Mouse (Mus musculus) heart, postnatal 36 days (tissue): ENCODE measurements around the gene Wnt6. TPM values are rescaled to one million over a fixed set of nuclear protein-coding genes. Genes with fewer than 3 reads are reported as not detected.
"Not testable (repeated sequence)": the region's sequence is repeated elsewhere in the genome, so short reads cannot be mapped to it uniquely, and the experiment has no call there.

ENCODE experiments used
- DNase-seq, 2 experiments: peaks; one replicate each; pipeline ENCODE4 v3.0.0; 2021 to 2022
- intact Hi-C: fragments of 180-260 bp; cut with DNase I; formaldehyde crosslinking; loops from one replicate; pipeline ENCODE4 v1.15.1; 2025
- total RNA-seq, 2 experiments: library from RNA; stranded (reverse); gene quantifications; 2 replicates each; pipeline ENCODE4 v1.2.3; 2021

Gene Wnt6
- total RNA-seq, 2 experiments from 2014 or later = 0.14 to 0.33 TPM

DNA sequence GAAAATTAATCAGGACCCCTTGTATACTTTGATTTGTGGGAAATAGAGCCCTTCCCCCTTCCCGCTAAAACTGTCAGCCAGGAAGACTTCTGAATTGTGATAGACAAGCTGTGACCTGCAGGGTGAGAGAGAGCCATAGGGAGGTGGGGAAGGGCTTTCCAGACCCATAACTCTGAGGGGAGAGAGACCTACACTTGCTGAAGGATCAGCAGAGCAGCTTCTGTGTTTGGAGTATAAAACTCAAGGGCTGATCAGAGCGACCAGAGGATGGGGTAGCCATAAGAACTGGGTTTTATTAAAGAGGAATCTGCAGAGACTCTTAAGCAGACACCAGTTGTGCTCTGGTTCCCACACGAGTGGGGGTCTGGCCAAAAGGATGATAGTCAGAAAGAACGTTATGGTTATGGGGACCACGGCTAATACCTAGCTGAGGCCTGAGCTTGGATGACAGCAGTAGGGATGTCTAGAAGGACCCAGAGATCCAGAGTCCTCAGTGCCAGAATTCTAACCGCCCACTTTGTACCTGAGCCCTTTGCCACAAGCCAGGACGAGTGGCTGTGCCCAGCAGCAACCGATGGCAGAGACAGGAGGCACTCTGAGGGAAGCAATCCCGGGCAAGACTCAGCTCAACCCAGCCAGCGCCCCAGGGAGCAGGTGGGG is 32.6 kb downstream of the Wnt6 start:
- no peak for DNase-seq
- intact Hi-C loops = no loop called here

DNA sequence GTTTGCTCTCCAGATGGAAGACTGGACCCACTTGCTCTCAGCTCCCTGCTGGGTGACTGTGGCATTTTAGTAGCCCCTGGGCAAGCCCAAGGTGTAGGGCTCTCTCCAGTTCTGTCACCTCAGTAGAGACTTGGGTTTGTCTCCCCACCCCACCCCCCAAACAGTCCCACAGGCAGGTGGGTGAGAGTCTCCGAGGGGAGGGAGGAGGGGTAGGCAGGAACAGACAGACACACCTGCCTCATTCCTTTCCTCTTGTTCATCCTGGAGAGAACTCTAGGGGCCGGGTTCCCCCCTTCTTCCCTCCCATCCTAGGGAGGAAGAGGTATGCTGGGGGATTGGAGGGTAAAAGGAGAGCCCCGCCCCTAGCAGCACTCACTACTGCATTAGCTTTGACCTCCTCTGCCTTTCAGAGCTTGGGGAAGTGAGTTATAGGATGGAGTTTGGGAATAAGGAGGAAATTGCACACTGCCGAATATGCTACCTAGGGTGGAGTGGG is 33.7 kb downstream of the Wnt6 start:
- DNase-seq = no peak
- intact Hi-C loops = no loop called here

DNA sequence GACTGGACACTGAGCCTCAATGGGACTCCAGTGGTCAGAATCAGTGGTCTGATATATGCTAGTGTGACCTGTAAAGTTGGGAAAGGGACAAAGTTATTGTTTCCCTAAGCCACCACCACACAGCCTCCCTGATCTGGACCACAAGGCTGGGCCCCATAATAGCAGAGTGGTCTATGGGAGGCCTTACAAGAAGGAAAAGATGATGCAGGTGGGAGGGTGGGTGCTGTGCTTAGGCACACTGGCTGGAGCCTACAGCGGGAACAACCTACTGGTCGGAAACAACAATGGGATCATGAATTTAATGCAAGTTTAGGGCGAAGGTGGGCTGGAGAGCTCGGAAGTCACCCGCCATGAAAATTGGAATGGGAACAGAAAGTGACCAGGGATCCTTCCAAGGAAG is 34.2 kb downstream of the Wnt6 start:
- intact Hi-C loops = no loop called here
- no peak for DNase-seq

DNA sequence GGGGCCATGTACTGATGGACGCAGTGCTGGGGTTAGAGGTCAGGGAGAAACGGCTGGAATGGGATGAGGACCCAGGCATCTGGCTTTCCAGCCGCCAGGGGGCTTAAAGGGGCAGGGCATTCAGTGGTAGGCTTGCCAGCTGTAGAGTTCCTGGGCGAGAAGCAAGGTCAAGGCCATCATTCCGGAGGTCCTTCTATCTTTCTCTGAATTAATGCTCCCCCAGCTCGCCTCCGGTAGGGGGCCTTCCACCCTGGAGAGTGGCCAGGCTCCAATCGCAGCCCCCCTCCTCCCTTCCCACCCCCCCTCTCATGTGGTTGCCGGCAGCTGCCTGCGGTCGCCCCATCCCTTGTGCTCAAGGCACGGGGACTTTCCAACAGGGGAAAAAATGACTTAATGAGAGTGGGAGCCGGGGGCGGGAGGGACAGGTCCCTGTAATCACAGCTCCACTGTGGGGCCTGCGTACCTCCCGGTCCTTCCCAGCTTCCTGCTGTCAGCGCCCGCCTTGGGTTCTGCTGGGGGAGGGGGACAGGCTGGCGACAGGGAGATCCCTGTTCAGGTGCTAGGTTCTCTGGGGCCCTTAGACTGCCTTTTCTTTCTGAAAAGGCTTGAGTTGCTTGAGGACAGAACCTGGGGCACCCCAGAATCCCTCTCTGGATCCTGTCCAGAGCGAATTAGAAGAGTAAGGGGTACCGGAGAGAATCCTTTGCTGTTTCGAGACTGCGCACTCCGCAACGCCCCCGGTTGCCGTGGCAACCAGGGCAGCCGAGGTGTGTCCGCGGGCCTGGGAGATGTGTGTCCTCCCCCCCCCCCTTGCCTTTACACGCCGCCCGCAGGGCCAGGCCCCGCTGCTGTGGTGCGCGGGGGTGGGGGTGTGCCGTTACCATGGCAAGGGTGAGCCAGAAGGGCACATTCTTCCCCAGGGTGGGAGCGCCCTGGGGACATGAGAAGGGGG is 34.9 kb downstream of the Wnt6 start:
- DNase-seq = no peak
- intact Hi-C loops = no loop called here

DNA sequence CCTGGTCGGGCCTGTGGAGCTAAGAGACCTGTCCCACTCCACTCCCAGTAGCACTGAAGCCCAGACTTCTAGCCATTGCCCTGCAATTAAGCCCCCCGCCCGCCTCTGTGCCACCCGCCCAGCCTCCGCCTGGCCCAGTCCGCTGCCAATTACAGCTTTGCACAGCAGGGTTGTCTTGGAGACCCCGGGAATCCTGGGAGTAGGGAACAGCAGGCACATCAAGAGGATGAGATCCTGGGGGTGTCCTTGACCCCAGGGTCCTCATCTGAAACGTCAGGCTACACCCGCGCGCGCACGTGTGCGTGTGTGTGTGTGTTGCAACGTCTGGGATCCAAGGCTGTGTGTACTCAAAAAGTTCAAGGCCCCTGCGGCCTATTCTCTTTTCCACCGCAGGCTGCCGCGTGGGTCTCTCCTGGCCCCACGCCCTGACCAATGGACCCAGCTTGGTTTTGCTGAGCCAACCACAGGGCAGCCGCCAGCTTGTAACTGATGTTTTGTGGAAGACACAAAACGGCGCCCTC is 35.9 kb downstream of the Wnt6 start:
- intact Hi-C loops = loop anchor here (1.0 kb wide), 1 partner anchor 19 kb away; no protein-coding TSS in a partner anchor
- DNase-seq = peak in 1 of 2 experiments; percentile 7

DNA sequence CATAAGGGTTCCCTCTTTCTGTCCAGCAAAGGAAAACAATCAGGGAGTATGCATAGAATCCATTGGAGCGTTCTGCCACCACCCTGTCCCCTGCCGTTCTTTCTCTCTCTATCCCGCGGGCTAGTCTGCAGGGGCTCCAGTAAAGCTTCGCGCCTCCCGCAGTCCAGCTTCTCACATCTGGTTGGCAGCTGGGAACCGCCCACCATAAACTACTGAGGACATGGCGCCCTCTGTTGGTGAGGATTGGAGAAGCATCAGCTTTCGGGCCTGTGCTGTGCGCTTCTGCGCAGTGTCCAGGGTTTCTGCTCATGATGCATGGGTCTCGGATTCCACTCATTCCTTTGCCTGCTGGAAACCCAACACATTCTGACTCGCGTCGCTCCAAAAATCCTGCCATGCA is 36.4 kb downstream of the Wnt6 start:
- intact Hi-C loops = loop anchor here (1.0 kb wide), 1 partner anchor 20 kb away; no protein-coding TSS in a partner anchor

DNA sequence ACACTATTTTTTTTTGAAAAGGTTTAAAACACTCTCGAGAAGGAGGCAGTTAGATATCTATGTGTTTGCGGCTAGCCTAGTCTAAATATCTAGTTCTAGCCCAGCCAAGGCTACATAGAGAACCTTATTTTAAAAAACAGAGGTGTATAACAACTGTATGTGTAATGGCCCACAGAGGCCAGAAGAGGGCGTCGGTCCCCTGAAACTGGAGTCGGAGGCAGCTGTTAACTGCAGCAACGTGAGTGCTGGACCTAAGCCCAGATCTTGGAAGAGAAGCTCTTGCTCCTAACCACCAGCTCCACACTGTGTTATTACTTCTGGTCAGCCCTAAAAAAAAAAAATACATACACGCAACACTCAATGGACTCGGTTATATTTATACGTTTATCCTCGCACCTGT is 37.3 kb downstream of the Wnt6 start:
- intact Hi-C loops = no loop called here
- DNase-seq = no peak

More for the DNA sequence above, 36.4 kb downstream of the Wnt6 start:
- DNase-seq = peak; percentile 92 to 95

DNA sequence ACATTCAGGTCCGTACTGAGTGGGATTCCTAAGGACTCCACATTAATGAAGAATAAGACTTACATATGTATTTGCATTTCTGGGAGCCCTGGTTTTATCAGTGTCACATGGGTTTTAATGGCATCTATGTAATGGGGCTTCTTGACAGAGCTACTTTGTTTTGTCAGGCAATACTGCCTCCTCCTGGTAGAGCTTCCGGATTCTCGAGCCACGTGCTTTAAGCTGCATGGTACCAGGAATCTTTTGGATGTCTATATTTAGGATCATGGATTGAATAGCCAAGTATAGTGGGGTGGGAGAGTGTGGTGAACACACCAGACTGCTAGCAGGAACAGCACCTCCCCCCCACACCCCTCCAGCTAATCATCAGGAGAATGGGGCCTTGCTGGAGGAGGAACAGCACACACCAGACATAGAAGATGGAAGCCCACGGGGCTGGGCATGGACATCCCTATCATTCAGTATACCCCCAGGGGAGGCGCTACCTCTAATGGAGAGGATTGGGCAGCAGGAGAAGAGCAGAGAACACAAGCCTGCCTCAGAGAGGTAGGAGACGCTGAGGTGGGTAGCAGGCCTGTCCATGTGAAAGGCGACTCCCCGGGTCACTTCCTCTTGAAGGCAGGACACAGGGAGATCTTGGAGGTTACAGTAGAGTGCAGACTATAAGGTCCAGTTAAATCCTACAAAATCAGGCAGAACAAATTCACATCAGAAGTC is 43.4 kb downstream of the Wnt6 start:
- intact Hi-C loops = loop anchor here (5.0 kb wide), 1 partner anchor 103 kb away; the partner anchor contains the start of gene Cyp27a1
- no peak for DNase-seq

DNA sequence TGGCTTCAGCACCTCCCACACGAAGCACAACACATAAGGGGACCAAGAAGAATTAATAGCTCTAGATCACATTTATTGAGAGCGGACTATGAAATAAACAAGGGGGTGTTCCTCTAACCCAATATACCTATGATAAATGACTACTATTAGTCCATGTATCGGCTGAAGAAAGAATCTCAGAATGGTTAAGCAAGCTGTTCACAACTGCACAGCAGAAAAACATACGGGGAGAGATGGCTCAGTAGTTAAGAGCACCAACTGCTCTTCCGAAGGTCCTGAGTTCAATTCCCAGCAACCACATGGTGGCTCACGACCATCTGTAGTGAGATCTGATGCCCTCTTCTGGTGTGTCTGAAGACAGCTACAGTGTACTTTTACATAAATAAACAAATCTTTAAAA is 44.3 kb downstream of the Wnt6 start:
- intact Hi-C loops = loop anchor here (5.0 kb wide), 1 partner anchor 104 kb away; the partner anchor contains the start of gene Cyp27a1

DNA sequence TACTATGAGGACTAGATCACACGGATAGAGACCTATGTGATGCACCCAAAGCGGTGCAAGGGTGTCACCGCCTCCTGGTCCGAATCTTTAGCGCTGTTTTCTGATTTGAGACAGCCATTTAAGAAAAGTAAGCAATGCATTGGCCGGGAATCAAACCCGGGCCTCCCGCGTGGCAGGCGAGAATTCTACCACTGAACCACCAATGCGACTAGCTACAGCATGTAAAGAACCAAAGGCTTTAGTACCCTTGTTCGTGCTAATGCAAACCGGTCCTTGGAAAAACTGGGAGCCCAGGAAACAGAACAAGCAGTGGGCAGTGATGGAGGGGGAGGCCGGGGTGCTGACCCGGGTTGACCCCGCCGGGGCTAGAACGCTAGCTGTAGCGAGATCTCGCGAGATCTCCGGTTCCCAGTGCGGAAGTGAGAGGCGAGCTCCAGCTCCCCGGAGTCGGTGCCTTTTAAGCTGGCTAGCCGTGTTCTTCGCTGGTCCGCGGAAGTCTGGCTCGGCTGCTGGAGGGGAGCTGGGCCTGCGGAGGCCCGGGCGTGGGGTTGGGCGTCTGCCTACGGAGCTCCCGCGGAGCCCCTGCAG is 45.0 kb downstream of the Wnt6 start:
- peak; percentile 88 to 91 for DNase-seq
- intact Hi-C loops = loop anchor here (5.0 kb wide), 1 partner anchor 104 kb away; the partner anchor contains the start of gene Cyp27a1

More for the DNA sequence above, 44.3 kb downstream of the Wnt6 start:
- not testable (repeated sequence) for DNase-seq

DNA sequence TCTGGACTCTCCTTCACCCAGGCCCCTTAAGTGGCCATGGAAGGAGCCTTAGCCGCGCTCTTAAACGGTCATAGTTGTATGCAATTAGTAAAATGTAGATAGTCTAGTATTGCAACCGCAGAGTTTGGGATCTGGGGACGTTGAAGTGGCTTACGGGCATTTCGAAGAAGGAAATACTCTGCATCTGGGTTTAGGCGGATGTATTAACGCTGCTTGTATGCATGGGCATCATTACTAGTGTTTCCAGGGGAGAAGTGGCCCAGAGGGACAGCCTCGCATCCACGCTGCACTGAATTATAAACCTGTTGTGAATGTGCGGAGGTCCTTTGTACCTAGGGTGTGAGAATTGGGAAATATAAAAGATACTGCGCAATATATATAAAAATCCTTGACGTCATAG is 45.5 kb downstream of the Wnt6 start:
- no peak for DNase-seq
- intact Hi-C loops = loop anchor here (5.0 kb wide), 1 partner anchor 105 kb away; the partner anchor contains the start of gene Cyp27a1

DNA sequence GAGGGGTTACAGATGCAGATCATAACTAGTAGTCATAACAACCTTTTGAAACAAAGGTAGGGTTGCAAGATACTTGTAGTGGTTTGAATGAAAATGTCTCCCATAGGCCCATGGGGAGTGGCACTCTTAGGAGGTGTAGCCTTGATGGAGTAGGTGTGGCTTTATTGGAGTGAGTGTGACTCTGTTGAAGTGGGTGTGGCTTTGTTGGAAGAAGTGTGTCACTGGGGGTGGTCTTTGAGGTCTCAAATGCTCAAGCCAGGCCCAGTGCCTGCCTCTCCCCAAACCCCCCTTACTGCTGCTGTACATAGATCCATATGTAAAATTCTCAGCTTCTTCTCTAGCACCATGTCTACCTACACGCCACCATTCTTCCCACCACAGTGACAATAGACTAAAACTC is 46.8 kb downstream of the Wnt6 start:
- intact Hi-C loops = loop anchor here (5.0 kb wide), 1 partner anchor 106 kb away; the partner anchor contains the start of gene Cyp27a1
- DNase-seq = no peak

DNA sequence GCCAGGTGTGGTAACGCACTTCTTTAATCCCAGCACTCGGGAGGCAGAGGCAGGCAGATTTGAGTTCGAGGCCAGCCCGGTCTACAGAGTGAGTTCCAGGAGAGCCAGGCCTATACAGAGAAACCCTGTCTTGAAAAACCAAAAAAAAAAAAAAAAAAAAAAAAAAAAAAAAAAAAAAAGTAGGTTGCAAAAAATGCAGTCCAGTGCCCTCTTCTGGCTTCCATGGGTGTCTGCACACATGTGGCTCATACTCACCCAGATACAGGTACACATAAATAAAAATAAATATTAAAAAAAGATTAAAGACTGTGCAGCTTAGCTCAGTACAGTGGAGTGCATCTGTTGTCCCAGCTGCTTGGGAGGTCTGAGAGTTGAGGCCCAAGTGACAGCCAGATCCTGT is 51.9 kb downstream of the Wnt6 start:
- DNase-seq, intact Hi-C loops: not testable (repeated sequence)

DNA sequence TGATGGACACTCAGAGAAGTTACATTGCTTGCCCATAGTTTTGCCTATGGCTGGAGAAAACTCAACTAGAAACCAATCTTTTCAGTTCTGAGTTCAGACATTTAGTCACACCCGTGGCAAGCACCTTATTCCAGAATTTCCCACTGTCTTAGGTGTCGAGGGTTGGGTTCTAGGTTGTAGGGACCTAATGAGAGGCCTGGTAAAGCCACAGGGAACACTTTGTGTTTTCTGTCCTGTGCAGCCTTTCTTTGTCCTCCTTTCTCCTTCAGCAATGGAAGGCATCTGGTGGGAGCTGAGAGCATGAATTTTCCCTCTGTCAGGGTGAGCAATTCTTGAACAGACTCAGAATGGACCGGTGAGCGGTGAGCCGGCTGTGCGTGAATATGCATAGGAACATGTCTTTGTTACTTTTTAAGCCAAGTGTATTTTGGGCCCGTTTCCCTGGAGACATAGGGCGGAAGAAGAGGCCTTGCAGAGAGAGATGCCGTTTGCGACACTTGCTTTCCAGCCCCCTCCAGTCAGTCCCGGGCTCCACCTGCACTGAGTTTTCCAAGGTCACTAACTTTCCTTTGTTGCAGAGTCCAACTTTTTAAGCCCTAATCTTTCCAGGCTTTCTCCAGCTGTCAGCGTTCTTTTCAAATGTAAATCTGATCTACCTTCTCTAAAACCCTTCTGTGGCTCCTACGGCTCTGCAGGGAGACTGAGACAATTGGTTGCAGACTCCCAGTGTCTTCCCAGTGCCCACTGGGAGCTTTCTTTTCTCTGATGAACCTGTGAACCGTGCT is 53.0 kb downstream of the Wnt6 start:
- no peak for DNase-seq
- intact Hi-C loops = no loop called here

DNA sequence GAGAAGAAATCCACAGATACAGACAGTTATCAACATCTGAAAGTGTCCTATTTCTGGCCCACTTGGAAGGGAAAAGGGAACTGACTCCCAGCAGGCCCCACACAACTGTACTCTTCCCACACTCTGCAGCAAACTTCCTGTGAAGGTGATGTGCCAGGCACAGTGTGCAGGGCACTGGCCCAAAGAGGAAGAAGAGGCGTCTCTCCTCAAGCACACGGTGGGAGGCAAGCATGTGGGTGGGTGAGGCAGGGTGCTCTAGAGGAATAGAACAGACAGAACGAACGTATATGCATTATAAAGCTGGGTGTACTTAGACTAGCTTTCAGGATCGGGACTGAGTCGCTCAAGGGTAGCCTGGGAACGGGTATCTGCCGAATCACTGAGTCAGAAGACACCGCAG is 58.4 kb downstream of the Wnt6 start:
- no peak for DNase-seq
- intact Hi-C loops = no loop called here

DNA sequence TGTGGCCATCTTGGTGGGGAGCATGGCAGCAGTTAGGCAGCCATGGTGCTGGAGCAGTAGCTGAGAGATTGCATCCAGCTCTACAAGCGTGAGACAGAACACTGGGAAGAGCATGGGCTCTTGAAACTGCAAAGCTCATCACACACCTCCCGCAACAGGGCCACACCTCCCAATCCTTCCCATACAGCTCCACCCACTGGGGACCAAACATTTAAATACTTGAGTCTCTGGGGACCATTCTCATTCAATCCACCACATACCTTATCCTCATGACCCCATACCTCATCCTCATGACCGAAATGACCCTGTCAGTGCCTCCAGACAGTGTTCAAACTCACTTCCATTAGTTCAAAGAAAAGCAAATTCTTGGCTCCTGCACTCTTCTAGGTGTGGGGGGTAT is 61.6 kb downstream of the Wnt6 start:
- no peak for DNase-seq
- intact Hi-C loops = no loop called here
